Comparison of ENCODE assay signal across 13 mouse cellular contexts in genomic region chr1:80710607-80711261, GRCm38 (mm10). TPM values are rescaled to one million over a fixed set of nuclear protein-coding genes. Genes with fewer than 3 reads are reported as not detected.
DNase-seq lines count a peak whose midpoint lies in the region; ATAC-seq and TF ChIP-seq lines count a peak whose summit lies in the region.
"Had no signal": no experiment of that assay in that cellular context is flagged by ENCODE, and none has a peak within 500 bp of the region (broad histone marks: within the 10 kb centered on the region; RNA-seq: fewer than 3 reads in every experiment).

No protein-coding gene starts in this region.

- TF ChIP-seq CTCF in heart, postnatal 0 days (IDR thresholded peaks at IDR 0.05; ENCODE audit: low read depth): no peak

- no peak overlapping the region for H3K4me3 ChIP-seq in forebrain, embryonic 13.5 days
- no peak overlapping the region for H3K4me3 ChIP-seq in forebrain, embryonic 10.5 days
- H3K4me3 ChIP-seq in intestine, embryonic 14.5 days (ENCODE audit: low read depth, low read length): no peak overlapping the region
- H3K4me3 ChIP-seq in intestine, embryonic 15.5 days (replicated peaks): no peak overlapping the region
- no peak overlapping the region for H3K4me3 ChIP-seq in heart, postnatal 0 days (ENCODE audit: low read depth, low read length)
- H3K4me3 ChIP-seq: hindbrain, embryonic 13.5 days; limb, embryonic 15.5 days had no signal

- DNase-seq in forebrain, embryonic 10.5 days (ENCODE audit: extremely low spot score, low spot score): no peak
- DNase-seq in intestine, embryonic 14.5 days (ENCODE audit: low spot score): no peak
- peak; percentile 14 for DNase-seq in adipocyte (ENCODE audit: low spot score)
- DNase-seq in heart, postnatal 0 days (ENCODE audit: low spot score): peak; percentile 36
- DNase-seq in yolk sac, embryonic 10.5 days (ENCODE audit: low spot score): no peak
- no peak for DNase-seq in urinary bladder, postnatal 10 days (ENCODE audit: low spot score)
- DNase-seq: cerebellum, adult 2 months; thymus, adult 18-20 months had no signal

- no peak overlapping the region for H3K9ac ChIP-seq in forebrain, embryonic 13.5 days
- H3K9ac ChIP-seq in intestine, embryonic 14.5 days (ENCODE audit: low read length): no peak overlapping the region
- no peak overlapping the region for H3K9ac ChIP-seq in intestine, embryonic 15.5 days
- no peak overlapping the region for H3K9ac ChIP-seq in heart, postnatal 0 days (replicated peaks; ENCODE audit: low read depth, low read length)
- H3K9ac ChIP-seq: hindbrain, embryonic 13.5 days; limb, embryonic 15.5 days had no signal

- no peak for TF ChIP-seq EP300 in heart, postnatal 0 days (IDR thresholded peaks at IDR 0.05; ENCODE audit: low read depth)

- no peaks in the 10 kb centered on the region for H3K9me3 ChIP-seq in forebrain, embryonic 13.5 days (replicated peaks)
- no peaks in the 10 kb centered on the region for H3K9me3 ChIP-seq in forebrain, embryonic 10.5 days
- H3K9me3 ChIP-seq in intestine, embryonic 14.5 days (ENCODE audit: control insufficient read depth, low read length): no peaks in the 10 kb centered on the region
- H3K9me3 ChIP-seq in intestine, embryonic 15.5 days: no peaks in the 10 kb centered on the region
- no peaks in the 10 kb centered on the region for H3K9me3 ChIP-seq in heart, postnatal 0 days (replicated peaks; ENCODE audit: control insufficient read depth, low read length)
- H3K9me3 ChIP-seq: hindbrain, embryonic 13.5 days; limb, embryonic 15.5 days had no signal

- peaks cover 6% of the 10 kb centered on the region; the same call in 1 of the 2 replicates for H3K4me1 ChIP-seq in forebrain, embryonic 13.5 days
- H3K4me1 ChIP-seq in forebrain, embryonic 10.5 days: no peaks in the 10 kb centered on the region
- no peaks in the 10 kb centered on the region; the same call in 1 of the 2 replicates for H3K4me1 ChIP-seq in intestine, embryonic 14.5 days (replicated peaks; ENCODE audit: control insufficient read depth, insufficient read depth, low read length)
- no peaks in the 10 kb centered on the region; the same call in 1 of the 2 replicates for H3K4me1 ChIP-seq in intestine, embryonic 15.5 days (replicated peaks)
- 0 out of 2 replicates have a peak, but pooled peaks cover 6% of the 10 kb centered on the region for H3K4me1 ChIP-seq in heart, postnatal 0 days (ENCODE audit: control insufficient read depth, insufficient read depth)
- H3K4me1 ChIP-seq: hindbrain, embryonic 13.5 days had no signal

- no peak overlapping the region for H3K27ac ChIP-seq in forebrain, embryonic 13.5 days
- H3K27ac ChIP-seq in forebrain, embryonic 10.5 days: no peak overlapping the region
- H3K27ac ChIP-seq in intestine, embryonic 14.5 days (ENCODE audit: low read depth): peak overlapping the region; percentile 54
- no peak overlapping the region; the same call in 1 of the 2 replicates for H3K27ac ChIP-seq in intestine, embryonic 15.5 days
- peak overlapping the region; percentile 30; the same call in 1 of the 2 replicates for H3K27ac ChIP-seq in heart, postnatal 0 days (ENCODE audit: low read depth)
- H3K27ac ChIP-seq: hindbrain, embryonic 13.5 days; left cerebral cortex, adult 2 months had no signal

- peak; percentile 67; the same call in 1 of the 2 replicates for ATAC-seq in forebrain, embryonic 13.5 days
- no peak for ATAC-seq in intestine, embryonic 14.5 days (replicated peaks; ENCODE audit: low FRiP score, low TSS enrichment, low read depth)
- ATAC-seq in intestine, embryonic 15.5 days: no peak
- peak; percentile 53 for ATAC-seq in heart, postnatal 0 days (ENCODE audit: insufficient read depth, low read depth)

- H3K27me3 ChIP-seq in forebrain, embryonic 13.5 days: no peaks in the 10 kb centered on the region
- no peaks in the 10 kb centered on the region for H3K27me3 ChIP-seq in forebrain, embryonic 10.5 days (ENCODE audit: poor library complexity, severe bottlenecking)
- H3K27me3 ChIP-seq in intestine, embryonic 14.5 days (replicated peaks; ENCODE audit: control insufficient read depth, insufficient read depth, low read length): no peaks in the 10 kb centered on the region
- H3K27me3 ChIP-seq in intestine, embryonic 15.5 days (replicated peaks): no peaks in the 10 kb centered on the region
- H3K27me3 ChIP-seq in heart, postnatal 0 days (ENCODE audit: control insufficient read depth, insufficient read depth, low read length): no peaks in the 10 kb centered on the region
- H3K27me3 ChIP-seq: hindbrain, embryonic 13.5 days; limb, embryonic 15.5 days had no signal

- H3K4me2 ChIP-seq in forebrain, embryonic 13.5 days: no peak overlapping the region
- no peak overlapping the region for H3K4me2 ChIP-seq in intestine, embryonic 14.5 days (ENCODE audit: low read length)
- no peak overlapping the region for H3K4me2 ChIP-seq in intestine, embryonic 15.5 days (replicated peaks)
- no peak overlapping the region for H3K4me2 ChIP-seq in heart, postnatal 0 days (ENCODE audit: low read depth, low read length)
- H3K4me2 ChIP-seq: hindbrain, embryonic 13.5 days; limb, embryonic 15.5 days had no signal

- H3K36me3 ChIP-seq in forebrain, embryonic 13.5 days (ENCODE audit: poor library complexity, severe bottlenecking): no peaks in the 10 kb centered on the region
- H3K36me3 ChIP-seq in forebrain, embryonic 10.5 days (replicated peaks): no peaks in the 10 kb centered on the region
- no peaks in the 10 kb centered on the region for H3K36me3 ChIP-seq in intestine, embryonic 14.5 days (ENCODE audit: control insufficient read depth, insufficient read depth, low read length)
- H3K36me3 ChIP-seq in intestine, embryonic 15.5 days: no peaks in the 10 kb centered on the region
- H3K36me3 ChIP-seq in heart, postnatal 0 days (replicated peaks; ENCODE audit: control insufficient read depth, insufficient read depth, low read length): no peaks in the 10 kb centered on the region
- H3K36me3 ChIP-seq: hindbrain, embryonic 13.5 days; limb, embryonic 15.5 days had no signal

- 31% methylated on average over 8 of the region's 8 CpGs for WGBS in forebrain, embryonic 13.5 days
- 74% methylated on average over 8 of the region's 8 CpGs for WGBS in forebrain, embryonic 10.5 days
- 54% methylated on average over 8 of the region's 8 CpGs for WGBS in intestine, embryonic 14.5 days
- WGBS in intestine, embryonic 15.5 days: 49% methylated on average over 8 of the region's 8 CpGs
- 48% methylated on average over 8 of the region's 8 CpGs for WGBS in heart, postnatal 0 days

RNA-seq across cellular contexts. Expression of gene Dock10, which starts 47.6 kb away (rescaled TPM):
- 1.3 and 2.2 TPM in 2 replicates for polyA plus RNA-seq in forebrain, embryonic 13.5 days (2015; fragmentation: Nextera tagmentation; extraction: Ambion mirVana)
- 1.7 and 1.8 TPM in 2 replicates for polyA plus RNA-seq in forebrain, embryonic 10.5 days (2016; fragmentation: Nextera tagmentation; extraction: Ambion mirVana)
- polyA plus RNA-seq in intestine, embryonic 14.5 days (2014; fragmentation: Nextera tagmentation; extraction: Ambion mirVana): 7.3 and 7.9 TPM in 2 replicates
- polyA plus RNA-seq in intestine, embryonic 15.5 days (2015; fragmentation: Nextera tagmentation; extraction: Ambion mirVana): 3.5 and 3.7 TPM in 2 replicates
- total RNA-seq in heart, postnatal 0 days (2014; rRNA removed; ENCODE audit: low replicate concordance): 2.0 and 5.2 TPM in 2 replicates
- polyA plus RNA-seq in heart, postnatal 0 days (2015; fragmentation: Nextera tagmentation; extraction: Ambion mirVana): 0.89 and 1.2 TPM in 2 replicates

Comparison
In these comparisons a context has a peak if more than half of its experiments do, and no peak if none do; other contexts are left out.
1. H3K27ac ChIP-seq: peak in intestine, embryonic 14.5 days (single experiment) and heart, postnatal 0 days (single experiment); none in forebrain, embryonic 13.5 days (single experiment), forebrain, embryonic 10.5 days (single experiment) and intestine, embryonic 15.5 days (single experiment).
2. ATAC-seq: peak in forebrain, embryonic 13.5 days (single experiment) and heart, postnatal 0 days (single experiment); none in intestine, embryonic 14.5 days (single experiment) and intestine, embryonic 15.5 days (single experiment).
3. DNase-seq: peak in adipocyte (single experiment) and heart, postnatal 0 days (single experiment); none in forebrain, embryonic 10.5 days (single experiment), intestine, embryonic 14.5 days (single experiment), yolk sac, embryonic 10.5 days (single experiment) and urinary bladder, postnatal 10 days (single experiment).